Mouse (Mus musculus) myocyte (in vitro differentiated cells): ENCODE results near the gene Ndufs7. TPM values are rescaled to one million over a fixed set of nuclear protein-coding genes. Genes with fewer than 3 reads are reported as not detected.

Experiments
- H3K27me3 ChIP-seq: one replicate; pipeline ENCODE4 v1.6.1; 2011; ENCODE audit not compliant: control insufficient read depth, insufficient read depth, insufficient read length
- H3K36me3 ChIP-seq: one replicate; pipeline ENCODE4 v1.6.1; 2011; ENCODE audit not compliant: control insufficient read depth, insufficient read depth
- H3K4me2 ChIP-seq: one replicate; pipeline ENCODE4 v1.6.1; 2011; ENCODE audit warnings: low read depth, control low read depth
- H3K4me3 ChIP-seq: one replicate; pipeline ENCODE4 v1.5.1; 2011; ENCODE audit warnings: mild to moderate bottlenecking, control low read depth, moderate library complexity
- H3K79me2 ChIP-seq: one replicate; pipeline ENCODE4 v1.6.1; 2011; ENCODE audit not compliant: control insufficient read depth, insufficient read depth
- H3ac ChIP-seq: one replicate; pipeline ENCODE4 v1.6.1; 2011; ENCODE audit not compliant: control insufficient read depth, insufficient read length
- CEBPB ChIP-seq: IDR thresholded peaks from 2 replicates; pipeline ENCODE4 v1.6.1; 2011; ENCODE audit warnings: mild to moderate bottlenecking, moderate library complexity; ENCODE audit not compliant: poor library complexity, insufficient read depth, severe bottlenecking
- E2F4 ChIP-seq: IDR thresholded peaks from one replicate; pipeline ENCODE4 v1.6.1; 2011; ENCODE audit warnings: mild to moderate bottlenecking, control low read depth, moderate library complexity; ENCODE audit not compliant: insufficient read depth
- MAX ChIP-seq: IDR thresholded peaks from one replicate; pipeline ENCODE4 v1.6.1; 2011; ENCODE audit warnings: low read depth, mild to moderate bottlenecking, control low read depth
- MYOD1 ChIP-seq, 3 experiments: IDR thresholded peaks; one replicate each; pipeline ENCODE4 v1.6.1; 2011; ENCODE audit warnings: control low read depth in 2 of 3, low read depth in 2 of 3, mild to moderate bottlenecking in 2 of 3, moderate library complexity in 1 of 3; ENCODE audit not compliant: insufficient read length in 2 of 3, control insufficient read depth in 1 of 3
- MYOG ChIP-seq, 3 experiments: IDR thresholded peaks; one replicate each; pipeline ENCODE4 v1.6.1; 2011; ENCODE audit warnings: control low read depth in 2 of 3, low read depth in 2 of 3, mild to moderate bottlenecking in 2 of 3; ENCODE audit not compliant: insufficient read length in 2 of 3, control insufficient read depth in 1 of 3, insufficient read depth in 1 of 3
- POLR2A ChIP-seq: IDR thresholded peaks from one replicate; pipeline ENCODE4 v1.6.1; 2011; ENCODE audit warnings: low read depth, mild to moderate bottlenecking, control low read depth, moderate library complexity; ENCODE audit not compliant: insufficient read length
- POLR2AphosphoS2 ChIP-seq: IDR thresholded peaks from one replicate; pipeline ENCODE4 v1.6.1; 2011; ENCODE audit warnings: low read depth, control low read depth; ENCODE audit not compliant: insufficient read length
- REST ChIP-seq: IDR thresholded peaks from one replicate; pipeline ENCODE4 v1.6.1; 2011; ENCODE audit warnings: mild to moderate bottlenecking, control low read depth, moderate library complexity; ENCODE audit not compliant: insufficient read depth, insufficient read length
- SRF ChIP-seq: IDR thresholded peaks from one replicate; pipeline ENCODE4 v1.6.1; 2011; ENCODE audit warnings: low read depth; ENCODE audit not compliant: control insufficient read depth, insufficient read length
- TCF12 ChIP-seq: IDR thresholded peaks from one replicate; pipeline ENCODE4 v1.6.1; 2011; ENCODE audit warnings: mild to moderate bottlenecking, control low read depth; ENCODE audit not compliant: poor library complexity, insufficient read depth, severe bottlenecking
- TCF3 ChIP-seq: IDR thresholded peaks from one replicate; pipeline ENCODE4 v1.6.1; 2011; ENCODE audit warnings: low read depth, control low read depth; ENCODE audit not compliant: insufficient read length
- USF1 ChIP-seq: IDR thresholded peaks from one replicate; pipeline ENCODE4 v1.6.1; 2011; ENCODE audit warnings: low read depth, mild to moderate bottlenecking, control low read depth, moderate library complexity
- polyA plus RNA-seq: library from polyadenylated mRNA; unstranded; fragments of >200 nt; fragmentation: generic; extraction: Trizol; gene quantifications from one replicate; pipeline ENCODE4 v1.2.1, GENCODE M21; 2012; ENCODE audit warnings: missing spikeins

Gene Ndufs7
- polyA plus RNA-seq, 1 experiment, result 407 TPM

GRCm38 (mm10) chr10:80257936-80258335, 9.0 kb downstream of the Ndufs7 start:
- H3K79me2 ChIP-seq, result peaks cover 8% of the 10 kb centered on the region
- TF ChIP-seq REST (no peak), POLR2AphosphoS2 (peak; percentile 10), USF1 (no peak), POLR2A (peak; percentile 1)
- no peaks in the 10 kb centered on the region for H3K27me3 ChIP-seq
- no peak overlapping the region for H3K4me2 ChIP-seq
- no peak overlapping the region for H3ac ChIP-seq
- peaks cover 4% of the 10 kb centered on the region for H3K36me3 ChIP-seq
- no peak overlapping the region for H3K4me3 ChIP-seq

- Histone ChIP-seq H3ac (no peak overlapping the region), H3K27me3 (no peaks in the 10 kb centered on the region), H3K36me3 (peaks cover 4% of the 10 kb centered on the region), H3K4me2 (peak overlapping the region; percentile 92), H3K79me2 (peaks cover 14% of the 10 kb centered on the region), H3K4me3 (peak overlapping the region; percentile 50)
- TF ChIP-seq TCF3 (no peak), E2F4 (no peak), POLR2A (peak; percentile 14), REST (no peak), MYOD1 (IDR thresholded peaks at IDR 0.05; ENCODE audit: control insufficient read depth in 1 of 3, insufficient read length in 2 of 3, low read depth in 2 of 3) (no peak), CEBPB (no peak), POLR2AphosphoS2 (no peak), MAX (no peak), TCF12 (no peak)
Measured at GRCm38 (mm10) chr10:80258752-80259462, 10.0 kb downstream of the Ndufs7 start.

GRCm38 (mm10) chr10:80259463-80259805, 10.5 kb downstream of the Ndufs7 start:
- peaks cover 19% of the 10 kb centered on the region for H3K79me2 ChIP-seq
- no peaks in the 10 kb centered on the region for H3K27me3 ChIP-seq
- no peaks in the 10 kb centered on the region for H3K36me3 ChIP-seq
- H3K4me3 ChIP-seq, result peak overlapping the region; percentile 50
- no peak overlapping the region for H3ac ChIP-seq
- H3K4me2 ChIP-seq, result peak overlapping the region; percentile 92
- no peak for TF ChIP-seq USF1
- TF ChIP-seq MAX, result no peak
- no peak for TF ChIP-seq POLR2A
- TF ChIP-seq TCF12, result no peak
- no peak for TF ChIP-seq MYOD1 (IDR thresholded peaks at IDR 0.05; ENCODE audit: control insufficient read depth in 1 of 3, insufficient read length in 2 of 3, low read depth in 2 of 3)
- no peak for TF ChIP-seq POLR2AphosphoS2
- no peak for TF ChIP-seq REST
- no peak for TF ChIP-seq CEBPB
- no peak for TF ChIP-seq E2F4
- TF ChIP-seq SRF, result no peak
- no peak for TF ChIP-seq TCF3
- no peak for TF ChIP-seq MYOG (IDR thresholded peaks at IDR 0.05; ENCODE audit: control insufficient read depth in 1 of 3, insufficient read depth in 1 of 3, insufficient read length in 2 of 3, low read depth in 2 of 3)

- H3ac ChIP-seq, result peak overlapping the region; percentile 30
- H3K79me2 ChIP-seq, result peaks cover 21% of the 10 kb centered on the region
- peak overlapping the region; percentile 50 for H3K4me3 ChIP-seq
- H3K36me3 ChIP-seq, result no peaks in the 10 kb centered on the region
- TF ChIP-seq POLR2A, result peak; percentile 33
- no peak for TF ChIP-seq REST
- peak; percentile 33 for TF ChIP-seq TCF12
- no peak for TF ChIP-seq USF1
- TF ChIP-seq E2F4, result no peak
- TF ChIP-seq POLR2AphosphoS2, result peak; percentile 63
- TF ChIP-seq TCF3, result peak; percentile 11
- TF ChIP-seq MYOG (IDR thresholded peaks at IDR 0.05; ENCODE audit: control insufficient read depth in 1 of 3, insufficient read depth in 1 of 3, insufficient read length in 2 of 3, low read depth in 2 of 3), result peak; percentile 72 to 88 (median 73)
- no peak for TF ChIP-seq SRF
- no peak for TF ChIP-seq MAX
- TF ChIP-seq MYOD1 (IDR thresholded peaks at IDR 0.05; ENCODE audit: control insufficient read depth in 1 of 3, insufficient read length in 2 of 3, low read depth in 2 of 3), result peak in 2 of 3 experiments; percentile 85 to 88
- TF ChIP-seq CEBPB, result no peak
- H3K27me3 ChIP-seq, result no peaks in the 10 kb centered on the region
- H3K4me2 ChIP-seq, result peak overlapping the region; percentile 92
Measured at GRCm38 (mm10) chr10:80259861-80260641, 11.1 kb downstream of the Ndufs7 start.
